9 mouse cellular contexts compared by ENCODE assay signal in the genomic region with DNA sequence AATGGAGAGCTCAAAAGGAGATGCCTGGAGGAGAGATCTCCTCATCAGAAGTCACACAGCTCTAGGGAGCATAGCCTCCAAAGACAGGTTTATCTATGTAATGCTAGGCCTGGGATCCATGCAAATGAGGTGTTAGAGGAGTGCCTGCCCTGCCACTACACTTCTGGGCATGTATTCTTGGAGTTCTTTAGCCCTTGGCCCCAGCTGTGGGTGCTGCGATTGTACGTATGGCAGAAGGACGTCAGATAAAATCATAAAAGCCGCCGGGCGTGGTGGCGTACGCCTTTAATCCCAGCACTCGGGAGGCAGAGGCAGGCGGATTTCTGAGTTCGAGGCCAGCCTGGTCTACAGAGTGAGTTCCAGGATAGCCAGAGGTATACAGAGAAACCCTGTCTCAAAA.
"Had no signal": no experiment of that assay in that cellular context is flagged by ENCODE, and none has a peak within 500 bp of the region (broad histone marks: within the 10 kb centered on the region; RNA-seq: fewer than 3 reads in every experiment).

No protein-coding gene starts in this region.

- ATAC-seq: midbrain, embryonic 15.5 days had no signal

- H3K27me3 ChIP-seq: midbrain, embryonic 15.5 days; neural tube, embryonic 12.5 days had no signal

- H3K9ac ChIP-seq: limb, embryonic 13.5 days; liver, embryonic 14.5 days; midbrain, embryonic 15.5 days; neural tube, embryonic 12.5 days had no signal

- H3K4me1 ChIP-seq: midbrain, embryonic 15.5 days; neural tube, embryonic 12.5 days had no signal

- DNase-seq: kidney, adult 11 months; kidney, postnatal 14 days; right cerebral cortex, postnatal 4 days; spleen, adult 18-20 months had no signal

- H3K9me3 ChIP-seq: limb, embryonic 13.5 days; midbrain, embryonic 10.5 days; midbrain, embryonic 15.5 days; neural tube, embryonic 12.5 days had no signal

- H3K4me2 ChIP-seq: limb, embryonic 13.5 days; midbrain, embryonic 15.5 days; neural tube, embryonic 12.5 days had no signal

- H3K36me3 ChIP-seq: limb, embryonic 13.5 days; midbrain, embryonic 10.5 days; midbrain, embryonic 15.5 days; neural tube, embryonic 12.5 days had no signal

- H3K4me3 ChIP-seq: limb, embryonic 13.5 days; midbrain, embryonic 10.5 days; midbrain, embryonic 15.5 days; neural tube, embryonic 12.5 days had no signal

- H3K27ac ChIP-seq: limb, embryonic 13.5 days; liver, embryonic 14.5 days; midbrain, embryonic 10.5 days; midbrain, embryonic 15.5 days; neural tube, embryonic 12.5 days had no signal
